Mouse (Mus musculus) embryonic facial prominence, embryonic 12.5 days (tissue): ENCODE results near the gene Adcy5. TPM values are rescaled to one million over a fixed set of nuclear protein-coding genes. Genes with fewer than 3 reads are reported as not detected.

ENCODE experiments used
- polyA plus RNA-seq: library from polyadenylated mRNA; unstranded; fragments of >200 nt; fragmentation: Nextera tagmentation; extraction: Ambion mirVana; gene quantifications from 2 replicates; pipeline ENCODE4 v1.2.1, GENCODE M21; 2016

Adcy5 gene
- polyA plus RNA-seq, 1 experiment from 2014 or later = 2.1 TPM

Other genes with a start within 250 kb of the Adcy5 start
- gene Hacd2, start 132.4 kb upstream of the Adcy5 start, polyA plus RNA-seq = 55.5 and 59.5 TPM in 2 replicates
- gene Sec22a, start 209.0 kb downstream of the Adcy5 start, polyA plus RNA-seq = 40.6 and 44.1 TPM in 2 replicates